Comparison of ENCODE assay signal across 9 mouse cellular contexts in the genomic region with DNA sequence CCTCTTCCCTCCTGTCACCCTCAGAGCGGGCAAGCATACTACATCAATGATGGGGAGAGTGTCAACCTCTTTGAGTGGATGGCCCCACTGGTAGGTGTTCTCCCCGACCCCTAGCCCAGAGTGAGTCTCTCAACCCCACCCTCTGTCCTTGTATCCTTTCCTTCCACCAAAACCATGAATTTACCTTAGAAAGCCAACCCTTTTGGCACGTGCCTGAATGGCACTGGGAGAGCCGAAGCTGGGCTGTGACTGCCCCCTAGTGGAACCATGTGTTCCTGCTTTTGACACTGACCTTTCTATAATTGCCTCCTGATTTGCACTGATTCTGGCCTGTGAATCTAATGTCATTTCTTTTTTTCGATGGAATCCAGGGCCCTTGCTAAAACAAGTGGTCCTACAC. TPM values are rescaled to one million over a fixed set of nuclear protein-coding genes. Genes with fewer than 3 reads are reported as not detected.
A peak's percentile ranks its signal among the peaks of the same experiment; 100 is the strongest.
DNase-seq lines count a peak whose midpoint lies in the region; ATAC-seq and TF ChIP-seq lines count a peak whose summit lies in the region.
"Had no signal": no experiment of that assay in that cellular context is flagged by ENCODE, and none has a peak within 500 bp of the region (broad histone marks: within the 10 kb centered on the region; RNA-seq: fewer than 3 reads in every experiment).

No protein-coding gene starts in this region.

- no peaks in the 10 kb centered on the region for H3K9me3 ChIP-seq in MEL (replicated peaks; ENCODE audit: insufficient read depth, low read length)
- H3K9me3 ChIP-seq in kidney, embryonic 14.5 days (ENCODE audit: control insufficient read depth, low read length): no peaks in the 10 kb centered on the region
- no peaks in the 10 kb centered on the region for H3K9me3 ChIP-seq in liver, embryonic 14.5 days (ENCODE audit: control insufficient read depth, low read length)
- H3K9me3 ChIP-seq in neural tube, embryonic 11.5 days (ENCODE audit: control insufficient read depth, low read length): no peaks in the 10 kb centered on the region
- H3K9me3 ChIP-seq in stomach, postnatal 0 days (ENCODE audit: control insufficient read depth, low read length): no peaks in the 10 kb centered on the region

- WGBS in kidney, embryonic 14.5 days: 19% methylated on average over 5 of the region's 5 CpGs
- 12% methylated on average over 5 of the region's 5 CpGs for WGBS in liver, embryonic 14.5 days (ENCODE audit: insufficient replicate concordance)
- WGBS in neural tube, embryonic 11.5 days: 5% methylated on average over 4 of the region's 5 CpGs
- 26% methylated on average over 5 of the region's 5 CpGs for WGBS in stomach, postnatal 0 days

- H3K4me3 ChIP-seq in MEL (ENCODE audit: control insufficient read depth in 1 of 2, insufficient read depth in 1 of 2, low read depth in 2 of 2, low read length in 2 of 2): no peak overlapping the region
- H3K4me3 ChIP-seq in kidney, embryonic 14.5 days (ENCODE audit: low read length): no peak overlapping the region
- H3K4me3 ChIP-seq in liver, embryonic 14.5 days (ENCODE audit: insufficient read depth in 1 of 2, low read depth in 2 of 2, low read length in 2 of 2): no peak overlapping the region
- no peak overlapping the region for H3K4me3 ChIP-seq in neural tube, embryonic 11.5 days (ENCODE audit: low read depth, low read length)
- H3K4me3 ChIP-seq in stomach, postnatal 0 days (ENCODE audit: low read depth, low read length): no peak overlapping the region

- peak; percentile 93 for TF ChIP-seq RAD21 in MEL (IDR thresholded peaks at IDR 0.05; ENCODE audit: low read depth, low read length)

- TF ChIP-seq CTCF in MEL (IDR thresholded peaks at IDR 0.05 in 2 of 3, conservative IDR thresholded peaks at IDR 0.05 in 1 of 3; ENCODE audit: control insufficient read depth in 1 of 3, insufficient read depth in 1 of 3, low read depth in 2 of 3, low read length in 3 of 3, poor library complexity in 1 of 3, severe bottlenecking in 1 of 3): peak; percentile 91 to 92 (median 91)
- peak; percentile 95 for TF ChIP-seq CTCF in liver, embryonic 14.5 days (IDR thresholded peaks at IDR 0.05; ENCODE audit: low read depth)
- peak; percentile 95 for TF ChIP-seq CTCF in stomach, postnatal 0 days (IDR thresholded peaks at IDR 0.05; ENCODE audit: low read depth)

- DNase-seq in A20 (ENCODE audit: low read depth, low spot score) (peak; percentile 69), MEL (ENCODE audit: low read depth, low spot score) (peak; percentile 72)
- DNase-seq in cerebellum, postnatal 10 days: peak; percentile 89 to 93
- DNase-seq in frontal cortex, postnatal 36 days (ENCODE audit: low spot score in 2 of 2): peak; percentile 64 to 68
- peak in 1 of 3 experiments; percentile 41 for DNase-seq in liver, embryonic 14.5 days (ENCODE audit: low read depth in 3 of 3, low spot score in 3 of 3)
- peak; percentile 72 for DNase-seq in neural tube, embryonic 11.5 days (ENCODE audit: low spot score)
- peak; percentile 69 for DNase-seq in stomach, postnatal 0 days (ENCODE audit: low spot score)

- H3K9ac ChIP-seq in MEL (ENCODE audit: control insufficient read depth, low read depth, low read length, poor library complexity, severe bottlenecking): no peak overlapping the region
- no peak overlapping the region for H3K9ac ChIP-seq in kidney, embryonic 14.5 days (ENCODE audit: low read depth, low read length)
- H3K9ac ChIP-seq in liver, embryonic 14.5 days (replicated peaks): no peak overlapping the region
- H3K9ac ChIP-seq in neural tube, embryonic 11.5 days (ENCODE audit: low read length): no peak overlapping the region
- H3K9ac ChIP-seq in stomach, postnatal 0 days (ENCODE audit: low read length): no peak overlapping the region

- H3K79me2 ChIP-seq in MEL (ENCODE audit: control insufficient read depth, insufficient read depth, low read length, poor library complexity): no peaks in the 10 kb centered on the region

- H3K36me3 ChIP-seq in MEL (ENCODE audit: control insufficient read depth in 1 of 2, insufficient read depth in 2 of 2, low read length in 2 of 2): no peaks in the 10 kb centered on the region
- H3K36me3 ChIP-seq in kidney, embryonic 14.5 days (ENCODE audit: control insufficient read depth, insufficient read depth, low read length): no peaks in the 10 kb centered on the region
- H3K36me3 ChIP-seq in liver, embryonic 14.5 days (replicated peaks; ENCODE audit: control insufficient read depth, insufficient read depth, low read depth): no peaks in the 10 kb centered on the region
- H3K36me3 ChIP-seq in neural tube, embryonic 11.5 days (ENCODE audit: control insufficient read depth, insufficient read depth, low read length): no peaks in the 10 kb centered on the region
- no peaks in the 10 kb centered on the region for H3K36me3 ChIP-seq in stomach, postnatal 0 days (ENCODE audit: control insufficient read depth, insufficient read depth, low read length)

- no peak for TF ChIP-seq POLR2A in MEL (IDR thresholded peaks at IDR 0.05; ENCODE audit: control insufficient read depth in 1 of 2, insufficient read depth in 1 of 2, low read depth in 1 of 2, low read length in 2 of 2, poor library complexity in 1 of 2)

- peak; percentile 26; the same call in 1 of the 2 replicates for ATAC-seq in kidney, embryonic 14.5 days (ENCODE audit: low FRiP score, low TSS enrichment)
- ATAC-seq in liver, embryonic 14.5 days (ENCODE audit: insufficient read depth): peak; percentile 40; the same call in 1 of the 2 replicates
- peak; percentile 26; the same call in 1 of the 2 replicates for ATAC-seq in neural tube, embryonic 11.5 days (ENCODE audit: insufficient read depth, low FRiP score, low TSS enrichment)
- peak; percentile 33 for ATAC-seq in stomach, postnatal 0 days (ENCODE audit: low FRiP score, low TSS enrichment)

- H3K4me1 ChIP-seq in MEL (ENCODE audit: control insufficient read depth in 1 of 2, insufficient read depth in 2 of 2, low read length in 2 of 2): no peaks in the 10 kb centered on the region; a peak in 1 of 4 replicates
- H3K4me1 ChIP-seq in kidney, embryonic 14.5 days (ENCODE audit: control insufficient read depth, insufficient read depth, low read length): no peaks in the 10 kb centered on the region
- no peaks in the 10 kb centered on the region for H3K4me1 ChIP-seq in liver, embryonic 14.5 days (replicated peaks; ENCODE audit: control insufficient read depth in 2 of 2, insufficient read depth in 2 of 2, low read length in 1 of 2)
- H3K4me1 ChIP-seq in neural tube, embryonic 11.5 days (ENCODE audit: control insufficient read depth, insufficient read depth, low read length): no peaks in the 10 kb centered on the region
- H3K4me1 ChIP-seq in stomach, postnatal 0 days (replicated peaks; ENCODE audit: control insufficient read depth, insufficient read depth): no peaks in the 10 kb centered on the region

- H3K27me3 ChIP-seq in MEL (ENCODE audit: control insufficient read depth in 1 of 2, insufficient read depth in 2 of 2, low read length in 2 of 2): peaks cover 0 to 1% of the 10 kb centered on the region in 2 experiments; a peak in 1 of 4 replicates
- H3K27me3 ChIP-seq in kidney, embryonic 14.5 days (ENCODE audit: control insufficient read depth, insufficient read depth, low read length): no peaks in the 10 kb centered on the region
- no peaks in the 10 kb centered on the region for H3K27me3 ChIP-seq in liver, embryonic 14.5 days (ENCODE audit: control insufficient read depth, insufficient read depth, low read length)
- H3K27me3 ChIP-seq in neural tube, embryonic 11.5 days (ENCODE audit: control insufficient read depth, insufficient read depth, low read length): no peaks in the 10 kb centered on the region
- H3K27me3 ChIP-seq in stomach, postnatal 0 days (ENCODE audit: control insufficient read depth, insufficient read depth, low read length): no peaks in the 10 kb centered on the region

- TF ChIP-seq EP300 in MEL (IDR thresholded peaks at IDR 0.05; ENCODE audit: low read depth in 1 of 2, low read length in 2 of 2): no peak
- no peak for TF ChIP-seq EP300 in liver, embryonic 14.5 days (IDR thresholded peaks at IDR 0.05; ENCODE audit: low read depth)
- no peak for TF ChIP-seq EP300 in stomach, postnatal 0 days (optimal IDR thresholded peaks at IDR 0.05)

- no peak overlapping the region for H3K27ac ChIP-seq in MEL (ENCODE audit: control insufficient read depth, low read depth, low read length)
- no peak overlapping the region for H3K27ac ChIP-seq in kidney, embryonic 14.5 days (ENCODE audit: low read depth, low read length)
- H3K27ac ChIP-seq in liver, embryonic 14.5 days: no peak overlapping the region
- H3K27ac ChIP-seq in neural tube, embryonic 11.5 days (ENCODE audit: low read depth, low read length): no peak overlapping the region
- H3K27ac ChIP-seq in stomach, postnatal 0 days (replicated peaks): no peak overlapping the region

- H3K4me2 ChIP-seq in kidney, embryonic 14.5 days (replicated peaks; ENCODE audit: low read depth, low read length): no peak overlapping the region
- no peak overlapping the region for H3K4me2 ChIP-seq in liver, embryonic 14.5 days (ENCODE audit: low read depth)
- H3K4me2 ChIP-seq in neural tube, embryonic 11.5 days (ENCODE audit: low read depth): no peak overlapping the region
- no peak overlapping the region for H3K4me2 ChIP-seq in stomach, postnatal 0 days (replicated peaks; ENCODE audit: low read depth)

TF ChIP-seq in MEL, 35 proteins besides CTCF, POLR2A, EP300 and RAD21 (continues in another document):
- TF ChIP-seq MXI1 (IDR thresholded peaks at IDR 0.05; ENCODE audit: low read depth, low read length) (peak; percentile 49; the same call in 1 of the 2 replicates), ETS1 (IDR thresholded peaks at IDR 0.05; ENCODE audit: low read depth, low read length) (no peak), MAX (IDR thresholded peaks at IDR 0.05; ENCODE audit: low read length) (peak; percentile 93), SMC3 (IDR thresholded peaks at IDR 0.05; ENCODE audit: low read depth, low read length) (peak; percentile 86)

RNA-seq across cellular contexts. Expression of a gene that starts 11.1 kb away (rescaled TPM):
- not detected in 2 replicates for total RNA-seq in MEL (2012; rRNA removed)
- polyA plus RNA-seq in MEL (2012; ENCODE audit: insufficient read depth in 1 of 2, insufficient read length in 2 of 2, low read depth in 1 of 2, low replicate concordance in 2 of 2, missing spikeins in 1 of 2): not detected
- not detected in 2 replicates for polyA plus RNA-seq in kidney, embryonic 14.5 days (2014; fragmentation: Nextera tagmentation; extraction: Ambion mirVana)
- polyA plus RNA-seq in liver, embryonic 14.5 days (2012; rRNA removed): not detected in 2 replicates
- not detected in 2 replicates for polyA plus RNA-seq in liver, embryonic 14.5 days (2014; fragmentation: Nextera tagmentation; extraction: Ambion mirVana)
- polyA plus RNA-seq in neural tube, embryonic 11.5 days (2014; fragmentation: Nextera tagmentation; extraction: Ambion mirVana): not detected in 2 replicates
- not detected in 2 replicates for polyA plus RNA-seq in stomach, postnatal 0 days (2015; fragmentation: Nextera tagmentation; extraction: Ambion mirVana)
- polyA plus RNA-seq: frontal cortex, adult 2 months had no signal

RNA-seq across cellular contexts. Expression of a gene that starts 19.4 kb away (rescaled TPM):
- 56.1 and 69.2 TPM in 2 replicates for total RNA-seq in MEL (2012; rRNA removed)
- 10 to 100 TPM in 1 of 2 experiments, not detected in 1; 56.2 TPM for polyA plus RNA-seq in MEL (2012; ENCODE audit: insufficient read depth in 1 of 2, insufficient read length in 2 of 2, low read depth in 1 of 2, low replicate concordance in 2 of 2, missing spikeins in 1 of 2)
- polyA plus RNA-seq in kidney, embryonic 14.5 days (2014; fragmentation: Nextera tagmentation; extraction: Ambion mirVana): 7.3 and 8.6 TPM in 2 replicates
- 21.5 and 30.2 TPM in 2 replicates for polyA plus RNA-seq in liver, embryonic 14.5 days (2012; rRNA removed)
- polyA plus RNA-seq in liver, embryonic 14.5 days (2014; fragmentation: Nextera tagmentation; extraction: Ambion mirVana): 13.4 and 14.5 TPM in 2 replicates
- polyA plus RNA-seq in neural tube, embryonic 11.5 days (2014; fragmentation: Nextera tagmentation; extraction: Ambion mirVana): 9.2 and 10.3 TPM in 2 replicates
- polyA plus RNA-seq in stomach, postnatal 0 days (2015; fragmentation: Nextera tagmentation; extraction: Ambion mirVana): 39.9 and 42.0 TPM in 2 replicates
